Mouse (Mus musculus): Measurements from ENCODE around the gene BC051142. TPM values are rescaled to one million over a fixed set of nuclear protein-coding genes. Genes with fewer than 3 reads are reported as not detected.

BC051142 gene
- polyA plus RNA-seq, 1 experiment from 2014 or later, result 0.81 TPM

- H3K4me2 ChIP-seq (ENCODE audit: low read depth, low read length), result peak within 1 kb of the TSS; percentile 35
- ATAC-seq, result peak; percentile 63; the same call in 1 of the 2 replicates
- H3K9ac ChIP-seq (ENCODE audit: low read depth, low read length), result peak within 1 kb of the TSS; percentile 58; the same call in 1 of the 2 replicates
- WGBS, result 70% methylated on average over 2 of the region's 2 CpGs
- no peaks in the 10 kb centered on the region for H3K27me3 ChIP-seq (replicated peaks; ENCODE audit: control insufficient read depth, insufficient read depth, low read length)
- H3K27ac ChIP-seq (ENCODE audit: low read length), result peak within 1 kb of the TSS; percentile 59; the same call in 1 of the 2 replicates
- peak within 1 kb of the TSS; percentile 42 for H3K4me3 ChIP-seq (ENCODE audit: low read length)
- H3K9me3 ChIP-seq (ENCODE audit: control insufficient read depth, low read length), result no peaks in the 10 kb centered on the region
- H3K4me1 ChIP-seq (ENCODE audit: control insufficient read depth, insufficient read depth, low read length), result no peaks in the 10 kb centered on the region
- no peaks in the 10 kb centered on the region for H3K36me3 ChIP-seq (ENCODE audit: control insufficient read depth, insufficient read depth, low read length)
Measured at GRCm38 (mm10) chr17:34376847-34377246, 21.8 kb upstream of the BC051142 start, which contains the start of gene Btnl1. Gene Btnl1, plus strand, starts transcription at chr17:34377132.

GRCm38 (mm10) chr17:34377450-34378209, 21.0 kb upstream of the BC051142 start:
- Histone ChIP-seq H3K36me3 (ENCODE audit: control insufficient read depth, insufficient read depth, low read length) (no peaks in the 10 kb centered on the region), H3K4me2 (ENCODE audit: low read depth, low read length) (peak overlapping the region; percentile 35), H3K4me3 (ENCODE audit: low read length) (peak overlapping the region; percentile 42), H3K4me1 (ENCODE audit: control insufficient read depth, insufficient read depth, low read length) (no peaks in the 10 kb centered on the region), H3K9me3 (ENCODE audit: control insufficient read depth, low read length) (no peaks in the 10 kb centered on the region), H3K9ac (ENCODE audit: low read depth, low read length) (0 out of 2 replicates have a peak overlapping the region, but pooled peaks have one; percentile 58), H3K27me3 (replicated peaks; ENCODE audit: control insufficient read depth, insufficient read depth, low read length) (no peaks in the 10 kb centered on the region), H3K27ac (ENCODE audit: low read length) (no peak overlapping the region; the same call in 1 of the 2 replicates)
- no peak for ATAC-seq
- whole genome bisulfite sequencing, result 52% methylated on average over 6 of the region's 6 CpGs

GRCm38 (mm10) chr17:34378716-34379115, 19.9 kb upstream of the BC051142 start:
- WGBS, result 72% methylated on average over 2 of the region's 2 CpGs
- no peak overlapping the region for H3K27ac ChIP-seq (ENCODE audit: low read length)
- no peak overlapping the region for H3K9ac ChIP-seq (ENCODE audit: low read depth, low read length)
- H3K4me3 ChIP-seq (ENCODE audit: low read length), result no peak overlapping the region
- H3K27me3 ChIP-seq (replicated peaks; ENCODE audit: control insufficient read depth, insufficient read depth, low read length), result no peaks in the 10 kb centered on the region
- H3K4me2 ChIP-seq (ENCODE audit: low read depth, low read length), result no peak overlapping the region
- H3K9me3 ChIP-seq (ENCODE audit: control insufficient read depth, low read length), result peaks cover 5% of the 10 kb centered on the region; the same call in 1 of the 2 replicates
- 0 out of 2 replicates have a peak, but pooled peaks cover 2% of the 10 kb centered on the region for H3K36me3 ChIP-seq (ENCODE audit: control insufficient read depth, insufficient read depth, low read length)
- no peaks in the 10 kb centered on the region for H3K4me1 ChIP-seq (ENCODE audit: control insufficient read depth, insufficient read depth, low read length)
- ATAC-seq, result peak; percentile 35; the same call in 1 of the 2 replicates

- H3K4me1 ChIP-seq (ENCODE audit: control insufficient read depth, insufficient read depth, low read length), result no peaks in the 10 kb centered on the region
- H3K4me3 ChIP-seq (ENCODE audit: low read length), result no peak overlapping the region
- no peaks in the 10 kb centered on the region for H3K27me3 ChIP-seq (replicated peaks; ENCODE audit: control insufficient read depth, insufficient read depth, low read length)
- peaks cover 5% of the 10 kb centered on the region; the same call in 1 of the 2 replicates for H3K9me3 ChIP-seq (ENCODE audit: control insufficient read depth, low read length)
- H3K4me2 ChIP-seq (ENCODE audit: low read depth, low read length), result no peak overlapping the region
- H3K9ac ChIP-seq (ENCODE audit: low read depth, low read length), result no peak overlapping the region
- ATAC-seq, result no peak
- WGBS, result 88% methylated on average over 7 of the region's 7 CpGs
- H3K36me3 ChIP-seq (ENCODE audit: control insufficient read depth, insufficient read depth, low read length), result 0 out of 2 replicates have a peak, but pooled peaks cover 2% of the 10 kb centered on the region
- no peak overlapping the region for H3K27ac ChIP-seq (ENCODE audit: low read length)
Measured at GRCm38 (mm10) chr17:34379451-34379850, 19.2 kb upstream of the BC051142 start.

- no peak overlapping the region for H3K4me2 ChIP-seq (ENCODE audit: low read depth, low read length)
- ATAC-seq, result no peak
- no peak overlapping the region for H3K4me3 ChIP-seq (ENCODE audit: low read length)
- 0 out of 2 replicates have a peak, but pooled peaks cover 2% of the 10 kb centered on the region for H3K36me3 ChIP-seq (ENCODE audit: control insufficient read depth, insufficient read depth, low read length)
- no peaks in the 10 kb centered on the region for H3K4me1 ChIP-seq (ENCODE audit: control insufficient read depth, insufficient read depth, low read length)
- H3K9ac ChIP-seq (ENCODE audit: low read depth, low read length), result no peak overlapping the region
- H3K27me3 ChIP-seq (replicated peaks; ENCODE audit: control insufficient read depth, insufficient read depth, low read length), result no peaks in the 10 kb centered on the region
- H3K27ac ChIP-seq (ENCODE audit: low read length), result no peak overlapping the region
- peaks cover 5% of the 10 kb centered on the region; the same call in 1 of the 2 replicates for H3K9me3 ChIP-seq (ENCODE audit: control insufficient read depth, low read length)
- WGBS, result 75% methylated on average over 11 of the region's 11 CpGs
Measured at GRCm38 (mm10) chr17:34381876-34382275, 16.7 kb upstream of the BC051142 start.

- Histone ChIP-seq H3K9ac (ENCODE audit: low read depth, low read length) (no peak overlapping the region), H3K4me3 (ENCODE audit: low read length) (no peak overlapping the region), H3K36me3 (ENCODE audit: control insufficient read depth, insufficient read depth, low read length) (0 out of 2 replicates have a peak, but pooled peaks cover 2% of the 10 kb centered on the region), H3K4me2 (ENCODE audit: low read depth, low read length) (no peak overlapping the region), H3K9me3 (ENCODE audit: control insufficient read depth, low read length) (peaks cover 5% of the 10 kb centered on the region; the same call in 1 of the 2 replicates), H3K27ac (ENCODE audit: low read length) (no peak overlapping the region), H3K4me1 (ENCODE audit: control insufficient read depth, insufficient read depth, low read length) (no peaks in the 10 kb centered on the region), H3K27me3 (replicated peaks; ENCODE audit: control insufficient read depth, insufficient read depth, low read length) (no peaks in the 10 kb centered on the region)
- no peak for ATAC-seq
- WGBS, result 74% methylated on average over 7 of the region's 7 CpGs
Measured at GRCm38 (mm10) chr17:34383212-34383611, 15.4 kb upstream of the BC051142 start.

- Histone ChIP-seq H3K9ac (ENCODE audit: low read depth, low read length) (no peak overlapping the region), H3K4me2 (ENCODE audit: low read depth, low read length) (no peak overlapping the region), H3K36me3 (ENCODE audit: control insufficient read depth, insufficient read depth, low read length) (0 out of 2 replicates have a peak, but pooled peaks cover 2% of the 10 kb centered on the region), H3K9me3 (ENCODE audit: control insufficient read depth, low read length) (peaks cover 5% of the 10 kb centered on the region; the same call in 1 of the 2 replicates), H3K4me1 (ENCODE audit: control insufficient read depth, insufficient read depth, low read length) (no peaks in the 10 kb centered on the region), H3K27ac (ENCODE audit: low read length) (no peak overlapping the region), H3K4me3 (ENCODE audit: low read length) (no peak overlapping the region), H3K27me3 (replicated peaks; ENCODE audit: control insufficient read depth, insufficient read depth, low read length) (no peaks in the 10 kb centered on the region)
- ATAC-seq, result no peak
- 65% methylated on average over 3 of the region's 3 CpGs for WGBS
Measured at GRCm38 (mm10) chr17:34384699-34385098, 13.9 kb upstream of the BC051142 start.

- H3K4me3 ChIP-seq (ENCODE audit: low read length), result no peak overlapping the region
- WGBS, result 82% methylated on average over 2 of the region's 2 CpGs
- 0 out of 2 replicates have a peak, but pooled peaks cover 2% of the 10 kb centered on the region for H3K36me3 ChIP-seq (ENCODE audit: control insufficient read depth, insufficient read depth, low read length)
- H3K4me1 ChIP-seq (ENCODE audit: control insufficient read depth, insufficient read depth, low read length), result no peaks in the 10 kb centered on the region
- no peaks in the 10 kb centered on the region for H3K27me3 ChIP-seq (replicated peaks; ENCODE audit: control insufficient read depth, insufficient read depth, low read length)
- no peak overlapping the region for H3K9ac ChIP-seq (ENCODE audit: low read depth, low read length)
- no peak for ATAC-seq
- no peak overlapping the region for H3K27ac ChIP-seq (ENCODE audit: low read length)
- peaks cover 5% of the 10 kb centered on the region; the same call in 1 of the 2 replicates for H3K9me3 ChIP-seq (ENCODE audit: control insufficient read depth, low read length)
- H3K4me2 ChIP-seq (ENCODE audit: low read depth, low read length), result no peak overlapping the region
Measured at GRCm38 (mm10) chr17:34386656-34387055, 12.0 kb upstream of the BC051142 start.

- H3K4me3 ChIP-seq (ENCODE audit: low read length), result no peak overlapping the region
- no peak overlapping the region for H3K27ac ChIP-seq (ENCODE audit: low read length)
- 41% methylated on average over 4 of the region's 4 CpGs for WGBS
Measured at GRCm38 (mm10) chr17:34388513-34388912, 10.1 kb upstream of the BC051142 start.

More at GRCm38 (mm10) chr17:34388513-34388912, 10.1 kb upstream of the BC051142 start:
- Histone ChIP-seq H3K9ac (ENCODE audit: low read depth, low read length) (no peak overlapping the region), H3K36me3 (ENCODE audit: control insufficient read depth, insufficient read depth, low read length) (no peaks in the 10 kb centered on the region), H3K27me3 (replicated peaks; ENCODE audit: control insufficient read depth, insufficient read depth, low read length) (no peaks in the 10 kb centered on the region), H3K4me1 (ENCODE audit: control insufficient read depth, insufficient read depth, low read length) (no peaks in the 10 kb centered on the region), H3K9me3 (ENCODE audit: control insufficient read depth, low read length) (no peaks in the 10 kb centered on the region), H3K4me2 (ENCODE audit: low read depth, low read length) (no peak overlapping the region)
- ATAC-seq, result no peak
